Mouse (Mus musculus): ENCODE measurements around the gene Serpinb6b. TPM values are rescaled to one million over a fixed set of nuclear protein-coding genes. Genes with fewer than 3 reads are reported as not detected.

Gene Serpinb6b
- total RNA-seq, 2 experiments from 2014 or later, result 2.4 to 5.1 TPM

- no peak for DNase-seq
Observed at GRCm38 (mm10) chr13:32974889-32975460, 10.0 kb downstream of the Serpinb6b start.

- DNase-seq, result no peak
Observed at GRCm38 (mm10) chr13:32975710-32976109, 10.7 kb downstream of the Serpinb6b start.

- DNase-seq, result no peak
Observed at GRCm38 (mm10) chr13:32982556-32983042, 17.6 kb downstream of the Serpinb6b start.

- DNase-seq, result no peak
Observed at GRCm38 (mm10) chr13:32986256-32986655, 21.2 kb downstream of the Serpinb6b start.

- DNase-seq, result no peak
Observed at GRCm38 (mm10) chr13:32993152-32993893, 28.3 kb downstream of the Serpinb6b start.

GRCm38 (mm10) chr13:32993894-32994242 lies 28.9 kb downstream of the Serpinb6b start:
- no peak for DNase-seq

GRCm38 (mm10) chr13:32995051-32995450 lies 30.0 kb downstream of the Serpinb6b start:
- no peak for DNase-seq

- DNase-seq, result no peak
Observed at GRCm38 (mm10) chr13:33001341-33001740, 36.3 kb downstream of the Serpinb6b start.

- no peak for DNase-seq
Observed at GRCm38 (mm10) chr13:33002950-33003349, 37.9 kb downstream of the Serpinb6b start, which contains the start of gene Serpinb9. Gene Serpinb9, plus strand, starts transcription at chr13:33003250.

- no peak for DNase-seq
Observed at GRCm38 (mm10) chr13:33003523-33004413, 38.8 kb downstream of the Serpinb6b start.

GRCm38 (mm10) chr13:33004414-33005105 lies 39.6 kb downstream of the Serpinb6b start:
- peak; percentile 84 for DNase-seq

- no peak for DNase-seq
Observed at GRCm38 (mm10) chr13:33005501-33006075, 40.6 kb downstream of the Serpinb6b start.

- no peak for DNase-seq
Observed at GRCm38 (mm10) chr13:33006555-33006954, 41.5 kb downstream of the Serpinb6b start.

- DNase-seq, result no peak
Observed at GRCm38 (mm10) chr13:33012395-33012794, 47.4 kb downstream of the Serpinb6b start.

- DNase-seq, result no peak
Observed at GRCm38 (mm10) chr13:33013271-33013670, 48.3 kb downstream of the Serpinb6b start.

- no peak for DNase-seq
Observed at GRCm38 (mm10) chr13:33022371-33022770, 57.4 kb downstream of the Serpinb6b start.

- no peak for DNase-seq
Observed at GRCm38 (mm10) chr13:33026427-33027057, 61.5 kb downstream of the Serpinb6b start.

GRCm38 (mm10) chr13:33027244-33027643 lies 62.2 kb downstream of the Serpinb6b start, which contains the start of gene Serpinb9b:
Gene Serpinb9b, plus strand, starts transcription at chr13:33027416.
- no peak for DNase-seq

GRCm38 (mm10) chr13:33028146-33028545 lies 63.1 kb downstream of the Serpinb6b start:
- no peak for DNase-seq

GRCm38 (mm10) chr13:33028550-33028949 lies 63.5 kb downstream of the Serpinb6b start:
- no peak for DNase-seq

All from gastrocnemius, postnatal 25 days (tissue).